Mouse (Mus musculus): ENCODE results near the gene Snd1. TPM values are rescaled to one million over a fixed set of nuclear protein-coding genes. Genes with fewer than 3 reads are reported as not detected.
A peak's percentile ranks its signal among the peaks of the same experiment; 100 is the strongest.

Snd1 gene
- total RNA-seq, 2 experiments from 2014 or later = 110 to 112 TPM

- TF ChIP-seq CTCF (conservative IDR thresholded peaks at IDR 0.05) = no peak
- H3K4me3 ChIP-seq = no peak overlapping the region
These were observed 338.1 kb downstream of the Snd1 start for GRCm38 (mm10) chr6:28813057-28813456.

GRCm38 (mm10) chr6:28814895-28815294 is 340.0 kb downstream of the Snd1 start:
- Histone ChIP-seq H3K27ac (peak overlapping the region; percentile 82), H3K4me3 (no peak overlapping the region)
- TF ChIP-seq CTCF (conservative IDR thresholded peaks at IDR 0.05) = no peak
- no peak for DNase-seq (ENCODE audit: low spot score in 2 of 2)

More at GRCm38 (mm10) chr6:28813057-28813456, 338.1 kb downstream of the Snd1 start:
- H3K27ac ChIP-seq = peak overlapping the region; percentile 82
- DNase-seq (ENCODE audit: low spot score in 2 of 2) = peak; percentile 48 to 55

- peak in 1 of 2 experiments; percentile 59 for DNase-seq (ENCODE audit: low spot score in 2 of 2)
- peak overlapping the region; percentile 82 for H3K27ac ChIP-seq
- no peak for TF ChIP-seq CTCF (conservative IDR thresholded peaks at IDR 0.05)
- no peak overlapping the region for H3K4me3 ChIP-seq
These were observed 342.1 kb downstream of the Snd1 start for GRCm38 (mm10) chr6:28817039-28817438.

- DNase-seq (ENCODE audit: low spot score in 2 of 2) = no peak
- H3K27ac ChIP-seq = peak overlapping the region; percentile 82
- H3K4me3 ChIP-seq = no peak overlapping the region
- TF ChIP-seq CTCF (conservative IDR thresholded peaks at IDR 0.05) = no peak
These were observed 344.8 kb downstream of the Snd1 start for GRCm38 (mm10) chr6:28819509-28820358.

GRCm38 (mm10) chr6:28822296-28822695 is 347.4 kb downstream of the Snd1 start:
- peak overlapping the region; percentile 36; the same call in 1 of the 2 replicates for H3K27ac ChIP-seq
- no peak for DNase-seq (ENCODE audit: low spot score in 2 of 2)
- no peak overlapping the region for H3K4me3 ChIP-seq
- peak; percentile 59 for TF ChIP-seq CTCF (conservative IDR thresholded peaks at IDR 0.05)

- no peak for DNase-seq (ENCODE audit: low spot score in 2 of 2)
- H3K4me3 ChIP-seq = no peak overlapping the region
- H3K27ac ChIP-seq = peak overlapping the region; percentile 36; the same call in 1 of the 2 replicates
- TF ChIP-seq CTCF (conservative IDR thresholded peaks at IDR 0.05) = no peak
These were observed 348.4 kb downstream of the Snd1 start for GRCm38 (mm10) chr6:28823375-28823774.

- Histone ChIP-seq H3K27ac (peak overlapping the region; percentile 36; the same call in 1 of the 2 replicates), H3K4me3 (no peak overlapping the region)
- DNase-seq (ENCODE audit: low spot score in 2 of 2) = no peak
- TF ChIP-seq CTCF (conservative IDR thresholded peaks at IDR 0.05) = no peak
These were observed 348.9 kb downstream of the Snd1 start for GRCm38 (mm10) chr6:28823802-28824201.

GRCm38 (mm10) chr6:28825894-28826293 is 351.0 kb downstream of the Snd1 start:
- Histone ChIP-seq H3K4me3 (peak overlapping the region; percentile 73; the same call in 1 of the 2 replicates), H3K27ac (peak overlapping the region; percentile 100; the same call in 1 of the 2 replicates)
- no peak for DNase-seq (ENCODE audit: low spot score in 2 of 2)
- no peak for TF ChIP-seq CTCF (conservative IDR thresholded peaks at IDR 0.05)

GRCm38 (mm10) chr6:28826689-28827389 is 351.9 kb downstream of the Snd1 start:
- peak overlapping the region; percentile 73 for H3K4me3 ChIP-seq
- peak overlapping the region; percentile 100 for H3K27ac ChIP-seq
- TF ChIP-seq CTCF (conservative IDR thresholded peaks at IDR 0.05) = peak; percentile 68
- DNase-seq (ENCODE audit: low spot score in 2 of 2) = no peak

- DNase-seq (ENCODE audit: low spot score in 2 of 2) = no peak
- no peak for TF ChIP-seq CTCF (conservative IDR thresholded peaks at IDR 0.05)
- peak overlapping the region; percentile 100 for H3K27ac ChIP-seq
- peak overlapping the region; percentile 73 for H3K4me3 ChIP-seq
These were observed 352.6 kb downstream of the Snd1 start for GRCm38 (mm10) chr6:28827565-28827964.

GRCm38 (mm10) chr6:28828593-28828992 is 353.7 kb downstream of the Snd1 start:
- H3K4me3 ChIP-seq = peak overlapping the region; percentile 73
- peak; percentile 43 for TF ChIP-seq CTCF (conservative IDR thresholded peaks at IDR 0.05)
- peak; percentile 74 to 85 for DNase-seq (ENCODE audit: low spot score in 2 of 2)
- H3K27ac ChIP-seq = peak overlapping the region; percentile 100

GRCm38 (mm10) chr6:28830306-28830705 is 355.4 kb downstream of the Snd1 start:
- peak overlapping the region; percentile 100 for H3K27ac ChIP-seq
- H3K4me3 ChIP-seq = peak overlapping the region; percentile 73
- TF ChIP-seq CTCF (conservative IDR thresholded peaks at IDR 0.05) = no peak
- DNase-seq (ENCODE audit: low spot score in 2 of 2) = no peak
